Mouse (Mus musculus) lung, adult 2 months (tissue): ENCODE data around the gene Zfp329. TPM values are rescaled to one million over a fixed set of nuclear protein-coding genes. Genes with fewer than 3 reads are reported as not detected.

ENCODE experiments used
- DNase-seq: peaks from one replicate; pipeline ENCODE4 v3.0.0; 2022
- H3K4me1 ChIP-seq: fragments of 200-500 bp; 2 replicates; pipeline ENCODE4 v1.6.1; 2011; ENCODE audit warnings: low read length; ENCODE audit not compliant: control insufficient read depth, insufficient read depth
- H3K4me3 ChIP-seq: fragments of 200-500 bp; replicated peaks from 2 replicates; pipeline ENCODE3; 2011; ENCODE audit warnings: low read depth, mild to moderate bottlenecking, control low read depth, low read length; ENCODE audit errors: extremely low read depth
- CTCF ChIP-seq: fragments of 200-500 bp; IDR thresholded peaks from 2 replicates; pipeline ENCODE4 v1.5.1; 2011; ENCODE audit warnings: mild to moderate bottlenecking, low read length, control low read depth; ENCODE audit not compliant: insufficient read depth
- POLR2A ChIP-seq: fragments of 200-500 bp; IDR thresholded peaks from 2 replicates; pipeline ENCODE4 v1.6.1; 2011; ENCODE audit warnings: low read depth, mild to moderate bottlenecking, control low read depth, low read length, borderline replicate concordance; ENCODE audit errors: extremely low read depth
- WGBS: fragments of 180-500 bp; shearing (Covaris S2); methylation state at CpG from one replicate; pipeline ENCODE4 v1.1.7; 2018; 5-methylcytosine and 5-hydroxymethylcytosine counted together
- polyA plus RNA-seq: library from polyadenylated mRNA; depleted of rRNA; stranded (reverse); fragments of >200 nt; gene quantifications from 2 replicates; pipeline ENCODE4 v1.2.3, GENCODE M21; 2012; rRNA removed

The Zfp329 gene
- polyA plus RNA-seq, result 0.91 and 2.1 TPM in 2 replicates

DNA sequence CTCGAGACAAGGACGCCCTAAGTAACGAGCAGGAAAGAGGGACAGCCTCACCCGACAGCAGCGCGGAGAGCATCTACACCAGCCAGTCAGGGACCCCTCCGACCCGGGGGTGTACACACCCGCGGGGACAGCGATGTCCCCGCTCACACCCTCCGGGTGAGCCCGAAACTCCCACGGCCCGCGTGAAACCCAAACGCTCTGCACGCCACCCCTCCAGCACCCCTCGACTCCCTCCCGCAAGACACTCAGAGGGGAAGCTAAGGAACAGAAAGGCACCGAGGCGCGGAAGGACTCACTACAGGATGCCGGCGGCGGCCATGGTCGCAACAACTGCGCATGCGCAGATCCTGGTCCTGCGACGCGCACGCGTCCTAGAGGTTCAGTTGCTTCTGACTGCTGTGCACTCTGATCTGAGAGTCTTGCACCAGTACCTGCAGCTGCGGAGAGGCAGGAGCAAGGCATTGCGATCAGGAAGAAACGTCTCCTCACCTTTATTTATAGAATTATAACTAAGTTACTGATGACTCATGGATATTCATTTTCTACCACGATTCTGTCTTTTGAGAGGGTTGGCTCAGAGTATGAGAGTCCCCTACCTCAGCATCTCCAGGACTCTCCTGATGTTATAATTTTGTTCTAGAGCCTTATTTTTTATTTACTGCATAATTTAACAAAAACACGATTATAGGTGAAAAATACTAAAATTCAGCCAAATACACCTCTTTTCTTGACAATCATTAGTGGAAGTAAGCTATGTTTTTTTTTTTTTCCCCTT lies at the start of gene Zfp329:
Gene Zfp329 (minus strand): TSS at position 338 of the 775 bp plus-strand sequence.
- TF ChIP-seq POLR2A, result peak; percentile 90; the same call in 1 of the 2 replicates
- no peak for TF ChIP-seq CTCF
- Histone ChIP-seq H3K4me1 (no peaks in the 10 kb centered on the region), H3K4me3 (peak within 1 kb of the TSS; percentile 92)
- DNase-seq, result peak; percentile 90
- WGBS, result under 1% methylated on average over 40 of the region's 40 CpGs

DNA sequence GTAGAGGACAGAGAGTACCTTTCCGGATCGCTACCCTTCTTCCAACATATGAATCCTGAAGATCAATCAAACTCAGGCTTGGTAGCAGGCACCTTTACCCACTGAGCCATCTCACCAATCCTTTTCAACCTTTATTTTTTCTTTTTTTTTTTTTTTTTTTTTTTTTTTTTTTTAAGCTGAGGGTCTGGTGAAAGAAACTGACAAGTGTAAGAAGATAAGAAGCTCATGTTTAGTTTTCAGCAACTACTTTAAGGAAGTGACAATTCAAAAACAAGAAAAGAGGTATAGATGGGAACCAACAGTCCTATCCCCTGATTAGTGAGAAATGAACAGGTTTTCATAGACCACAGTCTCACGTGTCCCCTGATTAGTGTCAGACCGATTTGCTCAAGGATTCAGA lies 17.1 kb upstream of the Zfp329 start:
- no peaks in the 10 kb centered on the region for H3K4me1 ChIP-seq
- H3K4me3 ChIP-seq, result peak overlapping the region; percentile 90
- WGBS, result 94% methylated on average over 4 of the region's 4 CpGs
- TF ChIP-seq POLR2A, result no peak
- no peak for DNase-seq

DNA sequence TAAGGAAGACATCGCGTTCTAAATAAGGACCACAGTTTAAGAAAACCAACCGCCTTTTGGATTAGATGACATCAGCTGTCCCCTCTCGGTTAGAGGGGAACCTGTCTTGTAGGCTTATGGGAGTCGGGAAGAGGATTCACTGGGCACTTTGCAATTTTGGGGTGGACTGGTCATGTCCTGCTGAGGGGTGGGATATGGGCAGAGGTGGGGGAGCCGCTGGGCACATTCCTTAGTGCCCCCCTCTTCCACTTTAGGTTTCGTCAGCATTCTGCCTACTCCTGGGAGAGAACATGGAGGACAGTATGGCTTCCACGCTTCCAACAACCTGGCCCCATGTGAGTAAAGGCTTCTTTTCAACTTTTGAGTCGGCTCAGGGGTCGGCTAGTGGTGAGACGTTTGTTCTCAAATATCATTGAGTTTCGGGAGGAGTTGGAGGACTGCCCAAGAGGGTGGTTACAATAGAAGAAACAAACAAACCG lies 16.6 kb upstream of the Zfp329 start:
- TF ChIP-seq POLR2A, result no peak
- no peak for TF ChIP-seq CTCF
- WGBS, result 11% methylated on average over 13 of the region's 13 CpGs
- DNase-seq, result no peak

DNA sequence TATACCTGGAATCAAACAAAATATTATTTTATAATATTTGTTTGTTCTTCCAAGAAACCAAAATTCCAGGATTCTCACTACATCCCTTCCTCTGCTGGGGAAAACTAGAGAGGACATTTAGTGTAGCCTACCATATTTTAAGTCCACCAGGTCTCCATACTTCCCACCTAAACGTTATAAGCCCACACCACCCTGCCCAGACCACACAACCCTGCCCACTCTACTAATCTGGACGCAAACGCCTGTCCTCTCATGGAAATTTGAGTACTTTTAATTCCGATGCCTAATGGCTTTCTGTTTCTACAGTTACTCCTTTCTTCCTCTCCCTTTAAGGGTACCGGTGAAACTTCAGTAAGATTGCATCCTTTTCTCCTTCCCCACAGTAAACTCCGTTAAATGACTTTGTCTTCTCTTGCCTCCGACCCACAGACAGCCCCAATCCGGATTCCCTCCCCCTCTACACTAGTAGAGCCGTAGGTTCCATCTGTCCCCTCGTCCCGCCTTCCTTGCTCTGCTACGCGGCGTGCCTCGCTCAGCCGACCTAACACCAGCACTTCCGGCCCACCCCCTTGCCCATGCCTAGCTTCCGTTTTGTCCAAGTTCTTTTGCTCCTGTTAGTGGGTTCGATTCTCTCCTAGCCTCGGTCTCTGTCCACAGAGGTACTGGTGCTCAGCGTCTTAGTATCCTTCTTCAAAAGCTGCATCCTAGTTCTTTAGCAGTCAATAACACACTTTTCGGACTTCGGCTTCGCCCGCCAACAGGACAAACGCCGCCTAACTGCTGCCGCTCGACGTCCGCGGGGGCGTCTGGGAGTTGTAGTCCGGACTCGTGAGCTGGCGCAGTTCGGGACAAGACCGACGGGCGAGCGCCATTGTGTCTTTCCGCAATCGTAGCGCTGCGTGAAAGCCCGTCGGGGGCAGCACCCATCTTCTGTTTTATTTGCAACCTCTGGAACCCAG lies 15.8 kb upstream of the Zfp329 start, which contains the start of gene Zfp110:
Gene Zfp110 (plus strand): TSS at position 600 of the 959 bp plus-strand sequence.
- WGBS, result 1% methylated on average over 47 of the region's 47 CpGs
- H3K4me3 ChIP-seq, result peak within 1 kb of the TSS; percentile 90
- peak; percentile 92 for DNase-seq
- peak; percentile 86; the same call in 1 of the 2 replicates for TF ChIP-seq POLR2A
- no peak for TF ChIP-seq CTCF
- H3K4me1 ChIP-seq, result no peaks in the 10 kb centered on the region

More for the DNA sequence above, 16.6 kb upstream of the Zfp329 start:
- Histone ChIP-seq H3K4me1 (no peaks in the 10 kb centered on the region), H3K4me3 (peak overlapping the region; percentile 90)

DNA sequence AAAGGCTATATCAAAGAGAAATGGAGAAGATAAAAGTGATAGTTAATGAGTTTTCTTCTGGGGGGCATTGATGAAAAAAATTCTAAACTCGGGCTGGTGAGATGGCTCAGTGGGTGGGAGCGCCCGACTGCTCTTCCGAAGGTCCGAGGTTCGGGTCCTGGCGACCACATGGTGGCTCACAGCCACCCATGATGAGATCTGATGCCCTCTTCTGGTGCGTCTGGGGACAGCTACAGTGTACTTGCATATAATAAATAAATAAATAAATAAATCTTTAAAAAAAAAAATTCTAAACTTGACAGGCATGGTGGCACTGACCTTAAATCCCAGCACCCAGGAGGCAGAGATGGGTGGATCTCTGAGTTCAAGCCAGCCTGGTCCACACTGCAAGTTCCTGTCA lies 3.1 kb downstream of the Zfp329 start:
- Histone ChIP-seq H3K4me3 (no peak overlapping the region), H3K4me1 (no peaks in the 10 kb centered on the region)
- DNase-seq, result no peak
- 98% methylated on average over 8 of the region's 8 CpGs for WGBS
- TF ChIP-seq POLR2A (no peak), CTCF (no peak)

DNA sequence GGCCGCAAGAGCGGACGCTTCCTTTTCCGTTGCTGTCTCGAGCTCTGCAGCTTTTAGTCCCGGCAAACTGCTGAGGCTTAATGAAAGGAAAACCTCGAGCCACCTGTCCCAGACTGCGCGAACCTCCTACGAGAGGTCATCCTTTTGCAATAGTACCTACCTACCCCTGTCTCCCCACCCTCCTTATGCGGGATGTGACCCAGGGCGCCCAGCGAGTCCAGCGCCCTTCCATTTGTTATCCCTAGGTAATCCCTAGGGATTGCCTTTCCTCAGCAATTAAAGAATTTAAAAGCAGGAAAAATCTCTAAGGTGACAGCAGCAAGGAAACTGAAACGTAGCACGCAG lies 15.0 kb downstream of the Zfp329 start:
- WGBS, result 2% methylated on average over 16 of the region's 16 CpGs
- TF ChIP-seq POLR2A (0 out of 2 replicates have a peak, but pooled peaks have one; percentile 28), CTCF (no peak)
- no peak for DNase-seq
- no peaks in the 10 kb centered on the region for H3K4me1 ChIP-seq
- H3K4me3 ChIP-seq, result peak overlapping the region; percentile 82

DNA sequence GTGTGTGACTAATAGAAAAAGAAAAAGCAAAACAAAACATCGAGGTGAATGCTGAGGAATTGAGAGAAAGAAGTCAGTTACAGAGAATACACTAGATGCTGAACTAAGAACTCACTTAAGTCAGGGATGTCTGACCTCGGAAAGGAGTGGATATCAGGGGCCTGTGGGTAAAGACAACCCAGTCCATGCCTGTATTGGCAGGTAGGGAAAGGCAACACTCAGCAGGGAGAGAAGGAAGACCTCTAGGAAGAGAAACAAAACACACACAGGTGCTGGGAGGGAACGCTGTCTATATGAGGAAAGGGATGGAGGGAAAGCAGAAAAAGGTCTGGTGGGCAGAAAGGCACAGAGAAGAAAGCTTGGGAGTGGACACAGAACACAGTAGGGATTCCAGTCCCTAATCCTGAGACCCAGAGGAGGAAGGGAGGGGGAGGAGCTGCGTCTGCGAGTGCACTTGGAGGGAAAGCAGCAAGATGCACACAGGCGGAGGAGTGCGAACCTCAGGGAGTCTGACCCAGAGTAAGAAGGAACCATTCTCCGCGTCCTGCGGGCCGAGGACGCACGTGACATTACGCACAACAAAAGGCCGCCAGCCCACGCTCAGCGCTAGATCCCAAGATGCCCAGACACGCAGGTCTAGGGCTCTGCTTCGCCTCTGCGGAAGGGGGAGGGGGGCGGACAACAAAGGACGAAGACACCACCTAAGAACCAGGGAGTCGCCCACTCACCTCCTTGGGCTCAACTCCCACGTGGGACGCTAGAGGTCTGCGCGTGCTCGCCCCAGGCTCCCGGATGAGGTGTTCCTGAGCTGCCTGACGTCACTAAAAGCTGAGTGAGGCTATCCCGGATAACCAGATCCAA lies 15.6 kb downstream of the Zfp329 start, which contains the start of gene Zscan18:
Gene Zscan18 (minus strand): TSS at position 770 of the 861 bp plus-strand sequence.
- WGBS, result 4% methylated on average over 30 of the region's 31 CpGs
- H3K4me3 ChIP-seq, result peak within 1 kb of the TSS; percentile 82
- DNase-seq, result peak; percentile 53
- TF ChIP-seq POLR2A (no peak), CTCF (no peak)
- H3K4me1 ChIP-seq, result no peaks in the 10 kb centered on the region

DNA sequence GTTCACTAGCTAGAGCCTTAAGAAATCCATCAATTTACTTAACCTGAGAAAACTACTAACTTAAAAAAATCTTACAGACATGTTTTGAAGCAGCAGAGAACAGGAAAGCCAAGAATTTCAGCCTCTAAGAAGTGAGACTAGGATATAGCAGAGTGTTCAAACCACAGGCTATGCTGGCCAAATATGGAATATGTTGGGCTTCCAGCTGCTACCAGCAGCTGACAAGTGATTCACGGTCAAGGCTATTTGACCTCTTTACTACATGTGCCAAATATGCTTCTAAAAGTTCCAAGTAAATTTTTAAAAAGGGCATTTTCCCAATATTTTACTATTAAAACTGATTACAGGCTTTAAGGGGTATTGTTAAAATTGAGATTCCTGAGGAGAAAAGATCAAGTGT lies 19.1 kb downstream of the Zfp329 start:
- no peak for TF ChIP-seq POLR2A
- no peak for TF ChIP-seq CTCF
- DNase-seq, result no peak
- Histone ChIP-seq H3K4me3 (no peak overlapping the region), H3K4me1 (no peaks in the 10 kb centered on the region)
- 74% methylated on average over 1 of the region's 1 CpGs for WGBS
